Mouse (Mus musculus): ENCODE measurements around the gene Usp22. TPM values are rescaled to one million over a fixed set of nuclear protein-coding genes. Genes with fewer than 3 reads are reported as not detected.
"Not testable (repeated sequence)": the region's sequence is repeated elsewhere in the genome, so short reads cannot be mapped to it uniquely, and the experiment has no call there.

Usp22 gene
- polyA plus RNA-seq, 1 experiment from 2014 or later, result 31.2 TPM

DNA sequence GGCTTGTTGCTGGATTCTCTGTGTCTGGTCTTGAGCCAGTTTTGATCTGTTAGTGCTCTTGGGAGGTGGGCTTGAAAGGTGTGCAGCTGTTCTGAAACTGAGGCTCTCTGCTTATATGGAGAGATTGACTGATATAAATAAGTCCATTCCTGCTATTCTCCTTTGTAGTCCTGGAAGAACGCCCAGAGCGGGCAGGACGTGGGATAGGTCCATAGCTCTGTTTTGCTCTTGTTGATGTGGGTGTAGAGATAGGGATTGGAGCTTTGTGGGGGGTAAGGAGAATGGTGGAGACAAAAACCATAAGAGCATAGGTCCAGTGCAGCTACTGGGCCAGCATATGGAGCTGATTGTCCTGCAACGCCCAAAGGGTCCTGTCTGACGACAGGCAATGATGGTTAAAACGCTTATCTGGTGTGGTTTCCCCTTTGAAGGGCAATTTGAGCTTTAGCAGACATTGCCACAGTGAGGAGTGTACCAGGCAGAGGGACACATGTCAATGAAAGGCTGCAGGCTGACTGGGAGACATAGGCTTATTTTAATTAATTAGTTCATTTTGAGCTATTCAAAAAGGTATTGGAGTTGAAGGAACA lies 31.8 kb downstream of the Usp22 start:
- peaks cover 31% of the 10 kb centered on the region for H3K79me2 ChIP-seq (ENCODE audit: inconsistent target)
- peak overlapping the region; percentile 76 for H3K4me3 ChIP-seq (ENCODE audit: inconsistent target)
- H3K27ac ChIP-seq, result peak overlapping the region; percentile 87
- WGBS (ENCODE audit: missing documents), result 4% methylated on average over 6 of the region's 6 CpGs
- H3K36me3 ChIP-seq (ENCODE audit: inconsistent target), result 0 out of 2 replicates have a peak, but pooled peaks cover 8% of the 10 kb centered on the region

DNA sequence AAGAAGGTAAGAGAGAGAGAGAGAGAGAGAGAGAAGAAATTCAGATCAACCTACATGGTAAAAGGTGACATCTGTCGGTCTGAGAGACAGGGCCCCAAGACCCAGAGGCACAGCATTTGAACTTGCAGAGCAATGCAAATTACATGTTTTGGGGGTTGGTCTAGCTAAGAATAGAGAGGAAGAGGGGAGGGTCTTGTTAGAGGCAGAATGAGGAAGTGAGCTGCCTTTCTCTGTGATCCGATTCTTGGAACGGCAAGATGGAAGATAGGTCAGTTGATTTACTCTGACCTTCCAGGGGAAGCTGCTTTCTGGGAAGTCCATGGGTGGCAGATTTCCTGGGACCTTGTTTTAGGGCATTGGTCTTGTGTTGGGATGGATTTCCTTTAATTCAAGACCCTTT lies 32.6 kb downstream of the Usp22 start:
- Histone ChIP-seq H3K79me2 (ENCODE audit: inconsistent target) (peaks cover 31% of the 10 kb centered on the region), H3K4me3 (ENCODE audit: inconsistent target) (peak overlapping the region; percentile 76), H3K36me3 (ENCODE audit: inconsistent target) (0 out of 2 replicates have a peak, but pooled peaks cover 8% of the 10 kb centered on the region), H3K27ac (peak overlapping the region; percentile 87)
- WGBS (ENCODE audit: missing documents), result 3% methylated on average over 3 of the region's 3 CpGs

DNA sequence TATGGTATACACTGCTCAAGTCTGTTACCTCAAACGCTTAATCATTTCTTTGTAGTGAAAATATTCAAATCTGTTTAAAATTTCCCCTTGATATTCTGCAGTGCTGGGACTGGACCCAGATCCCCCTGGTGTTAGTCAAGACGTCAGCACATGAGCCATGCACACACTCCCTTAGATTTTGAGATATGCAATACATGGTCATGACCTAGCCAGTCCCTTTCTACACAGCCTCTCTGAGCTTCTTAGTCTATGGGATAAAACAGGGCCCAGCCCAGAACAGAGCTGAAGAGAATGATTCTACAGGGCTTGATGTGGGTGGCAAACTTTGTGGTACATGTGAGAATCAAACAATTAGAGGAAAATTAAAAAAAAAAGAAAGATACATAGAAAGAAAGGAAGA lies 33.2 kb downstream of the Usp22 start:
- 0 out of 2 replicates have a peak, but pooled peaks cover 4% of the 10 kb centered on the region for H3K36me3 ChIP-seq (ENCODE audit: inconsistent target)
- H3K79me2 ChIP-seq (ENCODE audit: inconsistent target), result peaks cover 31% of the 10 kb centered on the region
- no peak overlapping the region for H3K4me3 ChIP-seq (ENCODE audit: inconsistent target)
- 97% methylated on average over 2 of the region's 2 CpGs for WGBS (ENCODE audit: missing documents)
- H3K27ac ChIP-seq, result no peak overlapping the region

- H3K36me3 ChIP-seq (ENCODE audit: inconsistent target), result no peaks in the 10 kb centered on the region
These were observed 41.9 kb downstream of the Usp22 start for GRCm38 (mm10) chr11:61132943-61133342.

DNA sequence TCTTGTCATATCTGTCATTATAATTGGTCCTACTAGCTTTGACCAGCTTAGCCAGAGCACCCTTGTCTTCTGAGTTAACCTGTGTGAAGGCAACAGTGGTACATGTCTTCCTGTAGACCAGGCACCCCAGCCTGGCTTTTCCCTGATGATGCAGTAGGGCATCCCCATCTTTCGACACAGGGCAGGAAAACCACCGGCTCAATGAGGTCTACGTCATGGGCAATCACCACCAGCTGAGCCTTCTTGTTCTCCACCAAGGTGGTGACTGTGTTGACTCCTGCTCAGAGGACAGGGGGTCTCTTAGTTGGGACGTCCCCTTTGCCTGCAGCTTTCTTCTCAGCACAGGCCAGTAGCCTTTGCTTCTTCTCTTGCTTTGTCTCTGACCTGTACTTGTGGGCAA lies 44.2 kb downstream of the Usp22 start:
- not testable (repeated sequence) for H3K4me3 ChIP-seq (ENCODE audit: inconsistent target); H3K79me2 ChIP-seq (ENCODE audit: inconsistent target); H3K36me3 ChIP-seq (ENCODE audit: inconsistent target); H3K27ac ChIP-seq
- WGBS (ENCODE audit: missing documents), result 62% methylated on average over 4 of the region's 4 CpGs

More at GRCm38 (mm10) chr11:61132943-61133342, 41.9 kb downstream of the Usp22 start:
- H3K4me3 ChIP-seq (ENCODE audit: inconsistent target), result no peak overlapping the region
- 100% methylated on average over 2 of the region's 2 CpGs for WGBS (ENCODE audit: missing documents)
- no peaks in the 10 kb centered on the region for H3K79me2 ChIP-seq (ENCODE audit: inconsistent target)
- no peak overlapping the region for H3K27ac ChIP-seq

DNA sequence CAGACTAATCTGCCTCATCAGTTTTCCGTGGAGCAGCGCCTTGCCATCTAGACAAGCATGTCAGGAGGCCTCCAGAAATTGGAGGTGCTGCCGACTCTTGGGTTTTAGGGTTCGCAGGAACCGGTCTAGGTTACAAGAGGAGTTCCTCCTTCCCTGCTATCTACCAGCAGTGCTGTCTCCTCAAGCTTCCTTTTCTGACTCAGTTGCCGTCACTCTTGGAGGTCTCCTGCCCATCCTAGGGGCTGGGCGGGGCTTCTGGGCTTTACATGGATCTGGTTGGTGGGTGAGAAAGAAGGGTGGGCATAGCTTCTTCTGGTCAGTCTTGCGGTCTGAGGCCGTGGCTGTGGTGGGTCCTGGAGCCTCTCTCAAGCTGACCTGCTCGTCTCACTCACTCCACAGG lies 45.5 kb downstream of the Usp22 start:
- Histone ChIP-seq H3K36me3 (ENCODE audit: inconsistent target) (no peaks in the 10 kb centered on the region), H3K27ac (no peak overlapping the region), H3K79me2 (ENCODE audit: inconsistent target) (no peaks in the 10 kb centered on the region), H3K4me3 (ENCODE audit: inconsistent target) (no peak overlapping the region)
- WGBS (ENCODE audit: missing documents), result 64% methylated on average over 10 of the region's 10 CpGs

- 95% methylated on average over 8 of the region's 8 CpGs for WGBS (ENCODE audit: missing documents)
- Histone ChIP-seq H3K4me3 (ENCODE audit: inconsistent target) (no peak overlapping the region), H3K27ac (no peak overlapping the region), H3K79me2 (ENCODE audit: inconsistent target) (no peaks in the 10 kb centered on the region), H3K36me3 (ENCODE audit: inconsistent target) (no peaks in the 10 kb centered on the region)
These were observed 47.3 kb downstream of the Usp22 start for GRCm38 (mm10) chr11:61127421-61128055.

DNA sequence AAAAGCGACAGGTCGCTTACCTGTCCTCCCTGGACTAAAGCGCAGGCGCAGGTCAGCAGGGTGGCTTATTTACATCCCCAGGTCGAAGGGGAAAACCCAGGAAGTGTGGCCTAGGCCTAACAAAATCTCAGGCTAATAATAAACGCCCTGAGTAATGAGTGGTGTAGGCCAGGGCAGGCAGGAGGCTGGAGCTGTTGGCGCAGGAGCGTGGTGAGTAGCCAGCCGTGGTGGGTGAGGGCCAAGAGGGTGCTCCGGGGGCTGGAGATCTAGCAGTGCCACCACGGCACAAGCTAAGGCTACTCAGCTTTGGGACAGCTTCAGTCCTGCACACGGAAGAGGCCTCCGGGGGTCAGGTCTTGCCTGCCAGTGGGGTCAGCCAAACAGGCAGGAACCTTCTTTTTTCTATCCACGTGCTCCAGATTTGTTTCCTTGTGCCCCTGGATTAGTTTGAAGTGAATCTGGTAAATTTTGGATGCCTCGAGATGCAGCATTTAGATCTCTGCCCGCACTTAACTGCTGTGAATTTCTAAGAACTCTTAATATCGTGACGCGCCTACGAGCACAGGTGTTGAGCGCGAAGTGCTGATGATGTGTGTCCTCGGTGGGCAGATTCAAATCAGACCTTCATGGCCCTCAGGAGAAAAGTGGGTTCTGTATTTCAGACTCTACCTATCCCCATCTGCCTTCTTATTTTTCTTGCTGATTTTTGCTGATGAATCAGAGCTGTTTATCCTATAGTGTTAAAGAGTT lies 48.1 kb downstream of the Usp22 start, which contains the start of gene Tnfrsf13b:
Tnfrsf13b (plus strand) TSS at position 150 of the 750 bp plus-strand sequence.
- H3K36me3 ChIP-seq (ENCODE audit: inconsistent target), result no peaks in the 10 kb centered on the region
- no peak within 1 kb of the TSS for H3K27ac ChIP-seq
- no peaks in the 10 kb centered on the region for H3K79me2 ChIP-seq (ENCODE audit: inconsistent target)
- WGBS (ENCODE audit: missing documents), result 89% methylated on average over 23 of the region's 23 CpGs
- H3K4me3 ChIP-seq (ENCODE audit: inconsistent target), result no peak within 1 kb of the TSS

DNA sequence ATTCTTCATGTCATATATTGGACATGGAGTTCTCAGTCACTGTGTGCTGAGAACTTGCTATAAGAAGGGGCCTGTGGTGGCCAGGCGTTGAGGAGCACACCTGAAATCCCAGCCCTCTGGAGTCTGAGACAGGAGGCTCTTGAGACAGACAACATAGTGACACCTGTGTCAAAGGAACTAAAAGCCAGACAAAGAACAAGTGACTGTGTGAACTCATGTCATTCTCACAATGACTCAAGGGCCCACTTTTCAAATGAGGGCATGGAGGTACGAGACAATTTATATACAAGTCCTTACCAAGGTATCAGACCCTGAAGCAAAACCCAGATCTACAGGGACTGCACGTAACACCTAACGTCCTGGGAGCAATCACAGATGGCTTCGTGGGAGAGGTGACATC lies 48.9 kb downstream of the Usp22 start:
- H3K36me3 ChIP-seq (ENCODE audit: inconsistent target), result no peaks in the 10 kb centered on the region
- 90% methylated on average over 5 of the region's 5 CpGs for WGBS (ENCODE audit: missing documents)
- no peak overlapping the region for H3K27ac ChIP-seq
- H3K79me2 ChIP-seq (ENCODE audit: inconsistent target), result no peaks in the 10 kb centered on the region
- H3K4me3 ChIP-seq (ENCODE audit: inconsistent target), result no peak overlapping the region

DNA sequence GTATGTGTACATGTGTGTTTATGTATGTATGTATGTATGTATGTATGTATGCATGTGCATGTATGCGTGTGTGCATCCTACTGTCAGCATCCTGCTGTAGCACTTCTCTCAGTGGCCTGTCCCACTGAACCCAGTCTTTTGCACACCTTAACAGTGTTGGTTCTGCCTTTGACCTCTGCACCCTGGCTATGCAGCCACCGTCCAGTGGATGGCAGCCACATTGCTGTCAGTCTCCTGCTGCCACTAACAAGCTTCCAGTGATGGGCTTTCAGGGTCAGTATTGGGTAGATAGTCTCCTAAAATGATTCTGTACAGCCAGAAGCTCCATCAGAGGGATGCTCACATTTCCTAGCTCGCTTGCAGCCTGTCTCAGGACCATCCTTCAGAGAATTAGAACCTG lies 51.0 kb downstream of the Usp22 start:
- Histone ChIP-seq H3K4me3 (ENCODE audit: inconsistent target) (no peak overlapping the region), H3K79me2 (ENCODE audit: inconsistent target) (no peaks in the 10 kb centered on the region), H3K27ac (no peak overlapping the region), H3K36me3 (ENCODE audit: inconsistent target) (no peaks in the 10 kb centered on the region)
- 88% methylated on average over 3 of the region's 3 CpGs for WGBS (ENCODE audit: missing documents)

DNA sequence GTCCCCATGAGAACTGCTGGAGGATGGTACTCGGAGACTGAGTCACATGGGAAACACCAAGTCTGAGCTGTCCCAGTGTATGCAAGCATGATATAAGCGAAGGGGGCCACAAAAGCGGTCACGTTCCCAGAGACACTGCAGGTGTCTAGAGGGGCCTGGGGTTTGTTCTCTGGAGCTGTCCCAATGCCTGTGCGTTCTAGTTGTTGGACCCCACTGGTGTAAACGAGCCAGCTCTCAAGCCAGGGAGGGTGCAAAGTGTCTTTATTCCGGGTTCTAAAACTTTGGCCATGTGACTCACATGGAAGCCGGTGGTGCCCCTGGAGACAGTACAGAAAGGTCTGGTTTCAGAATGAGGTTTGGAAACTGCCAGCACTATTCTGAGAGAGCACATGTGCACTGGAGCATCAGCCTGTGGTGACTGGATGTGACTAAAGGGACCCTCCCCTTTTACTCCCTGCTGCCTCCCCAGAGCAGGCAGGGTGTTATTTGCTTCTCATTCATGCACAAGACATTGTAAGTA lies 52.0 kb downstream of the Usp22 start:
- no peak overlapping the region for H3K27ac ChIP-seq
- no peak overlapping the region for H3K4me3 ChIP-seq (ENCODE audit: inconsistent target)
- WGBS (ENCODE audit: missing documents), result 94% methylated on average over 8 of the region's 8 CpGs
- H3K79me2 ChIP-seq (ENCODE audit: inconsistent target), result no peaks in the 10 kb centered on the region
- H3K36me3 ChIP-seq (ENCODE audit: inconsistent target), result no peaks in the 10 kb centered on the region

DNA sequence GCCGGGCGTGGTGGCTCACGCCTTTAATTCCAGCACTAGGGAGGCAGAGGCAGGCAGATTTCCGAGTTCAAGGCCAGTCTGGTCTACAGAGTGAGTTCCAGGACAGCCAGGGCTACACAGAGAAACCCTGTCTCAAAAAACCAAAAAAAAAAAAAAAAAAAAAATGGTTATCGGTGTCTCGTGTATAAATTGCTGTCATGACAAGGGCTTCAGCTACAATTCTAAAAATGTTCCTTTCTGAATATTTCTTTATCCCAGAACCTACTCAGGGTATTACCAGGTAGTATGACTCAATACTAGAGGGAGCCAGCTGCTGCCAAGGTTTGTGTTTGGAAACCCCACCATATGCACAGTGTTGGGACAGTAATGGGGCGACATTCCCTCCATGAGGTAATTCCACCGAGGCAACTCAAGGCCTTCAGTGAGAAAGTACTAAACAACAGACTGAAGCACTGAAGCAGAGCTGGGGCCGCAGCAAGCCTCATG lies 52.5 kb downstream of the Usp22 start:
- no peak overlapping the region for H3K27ac ChIP-seq
- H3K4me3 ChIP-seq (ENCODE audit: inconsistent target), result no peak overlapping the region
- over 99% methylated on average over 9 of the region's 9 CpGs for WGBS (ENCODE audit: missing documents)
- H3K79me2 ChIP-seq (ENCODE audit: inconsistent target), result no peaks in the 10 kb centered on the region
- no peaks in the 10 kb centered on the region for H3K36me3 ChIP-seq (ENCODE audit: inconsistent target)

DNA sequence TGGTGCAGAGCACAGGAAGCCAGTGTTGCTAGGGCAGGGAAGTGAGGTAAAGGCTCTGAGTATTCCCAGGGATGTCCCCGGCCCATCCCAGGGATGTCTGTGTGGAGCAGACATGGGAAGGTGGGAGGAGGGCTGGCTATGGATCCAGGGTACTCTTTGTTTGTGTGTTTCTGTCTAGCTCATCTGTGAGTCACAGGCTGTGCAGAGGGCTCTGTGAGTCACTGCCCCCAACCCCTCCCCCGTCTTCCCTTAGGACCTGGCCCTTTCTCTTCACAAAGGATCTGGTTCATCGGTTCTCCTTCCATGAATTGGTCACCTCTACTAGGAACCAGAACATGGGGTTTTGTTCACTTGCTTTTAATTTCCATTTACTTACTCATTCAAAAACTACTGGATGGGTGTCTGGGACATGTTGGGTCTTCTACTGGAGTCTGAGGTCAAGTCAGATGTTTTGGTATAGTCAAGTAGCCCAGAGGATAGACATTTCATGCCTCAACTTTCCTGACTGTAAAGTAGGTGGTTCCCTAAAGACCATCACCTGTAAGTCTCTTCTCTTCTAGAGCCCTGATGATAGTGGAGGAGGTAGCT lies 54.8 kb downstream of the Usp22 start:
- no peak overlapping the region for H3K27ac ChIP-seq
- whole genome bisulfite sequencing (ENCODE audit: missing documents), result 93% methylated on average over 3 of the region's 3 CpGs

DNA sequence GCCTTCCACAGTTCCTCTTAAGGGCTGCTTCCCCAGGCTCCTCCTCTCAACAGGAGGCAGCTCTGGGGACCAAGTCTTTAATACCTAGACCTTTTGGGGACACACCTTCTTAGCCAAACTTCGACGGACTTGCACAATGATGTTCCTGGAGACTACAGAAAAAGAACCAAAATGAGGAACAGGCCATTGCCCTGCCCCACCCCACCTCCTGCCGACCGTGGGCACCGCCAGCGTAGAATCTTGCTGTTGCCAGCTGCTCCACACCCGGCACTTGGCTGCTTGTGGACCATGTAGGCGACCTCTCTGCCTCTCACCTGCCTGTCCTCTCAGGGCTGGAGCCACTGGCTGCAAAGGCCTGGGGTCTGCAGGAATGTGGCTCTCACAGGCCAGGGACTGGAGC lies 58.6 kb downstream of the Usp22 start:
- WGBS (ENCODE audit: missing documents), result 5% methylated on average over 8 of the region's 8 CpGs
- H3K36me3 ChIP-seq (ENCODE audit: inconsistent target), result no peaks in the 10 kb centered on the region
- H3K79me2 ChIP-seq (ENCODE audit: inconsistent target), result no peaks in the 10 kb centered on the region
- 0 out of 2 replicates have a peak overlapping the region, but pooled peaks have one; percentile 4 for H3K27ac ChIP-seq
- no peak overlapping the region for H3K4me3 ChIP-seq (ENCODE audit: inconsistent target)

More for the DNA sequence above, 54.8 kb downstream of the Usp22 start:
- no peaks in the 10 kb centered on the region for H3K36me3 ChIP-seq (ENCODE audit: inconsistent target)
- H3K79me2 ChIP-seq (ENCODE audit: inconsistent target), result no peaks in the 10 kb centered on the region
- H3K4me3 ChIP-seq (ENCODE audit: inconsistent target), result no peak overlapping the region
